Mouse (Mus musculus) limb, embryonic 11.5 days (tissue): ENCODE measurements at regions not wholly inside any gene's neighbourhood (a gene's known extent, or its start where the extent isn't known, plus 50 kb on each side); places are given as distances from the start of the nearest gene placed in this dataset.

Experiments used
- ATAC-seq: fragments of 200-750 bp; cut with Nextera tagmentation; 2 replicates; pipeline ENCODE4 v1.8.0; 2017; ENCODE audit warnings: low read depth; ENCODE audit not compliant: insufficient number of reproducible peaks, low FRiP score, low TSS enrichment
- DNase-seq: peaks from one replicate; pipeline ENCODE4 v3.0.0-alpha.2; 2015; ENCODE audit warnings: low spot score
- H3K27ac ChIP-seq: fragments of 300-500 bp; sonication (generic); replicated peaks from 2 replicates; pipeline ENCODE4 v1.5.1; 2014; ENCODE audit warnings: low read depth, mild to moderate bottlenecking, low read length
- H3K27me3 ChIP-seq: fragments of 300-500 bp; sonication (generic); 2 replicates; pipeline ENCODE4 v1.6.1; 2014; ENCODE audit warnings: mild to moderate bottlenecking, low read length, mixed read lengths; ENCODE audit not compliant: control insufficient read depth, insufficient read depth
- H3K36me3 ChIP-seq: fragments of 300-500 bp; sonication (generic); 2 replicates; pipeline ENCODE4 v1.6.1; 2014; ENCODE audit warnings: mild to moderate bottlenecking, low read length, moderate library complexity, mixed read lengths; ENCODE audit not compliant: control insufficient read depth, insufficient read depth
- H3K4me1 ChIP-seq: fragments of 300-500 bp; sonication (generic); 2 replicates; pipeline ENCODE4 v1.6.1; 2014; ENCODE audit warnings: low read length, mixed read lengths; ENCODE audit not compliant: control insufficient read depth, insufficient read depth
- H3K4me2 ChIP-seq: fragments of 300-500 bp; sonication (generic); 2 replicates; pipeline ENCODE4 v1.6.1; 2014; ENCODE audit warnings: low read depth, mild to moderate bottlenecking, moderate library complexity; ENCODE audit not compliant: severe bottlenecking
- H3K4me3 ChIP-seq: fragments of 300-500 bp; sonication (generic); 2 replicates; pipeline ENCODE4 v1.5.1; 2014; ENCODE audit warnings: low read depth, low read length
- H3K9ac ChIP-seq: fragments of 300-500 bp; sonication (generic); 2 replicates; pipeline ENCODE4 v1.6.1; 2014; ENCODE audit warnings: mild to moderate bottlenecking, low read length
- H3K9me3 ChIP-seq: fragments of 300-500 bp; sonication (generic); 2 replicates; pipeline ENCODE4 v1.6.1; 2016; ENCODE audit warnings: low read length; ENCODE audit not compliant: control insufficient read depth
- WGBS: fragments of 180-500 bp; shearing (Covaris S2); extraction: QIAGEN DNeasy Blood & Tissue Kit; methylation state at CpG from one replicate; pipeline ENCODE4 v1.1.7; 2014; 5-methylcytosine and 5-hydroxymethylcytosine counted together

DNA sequence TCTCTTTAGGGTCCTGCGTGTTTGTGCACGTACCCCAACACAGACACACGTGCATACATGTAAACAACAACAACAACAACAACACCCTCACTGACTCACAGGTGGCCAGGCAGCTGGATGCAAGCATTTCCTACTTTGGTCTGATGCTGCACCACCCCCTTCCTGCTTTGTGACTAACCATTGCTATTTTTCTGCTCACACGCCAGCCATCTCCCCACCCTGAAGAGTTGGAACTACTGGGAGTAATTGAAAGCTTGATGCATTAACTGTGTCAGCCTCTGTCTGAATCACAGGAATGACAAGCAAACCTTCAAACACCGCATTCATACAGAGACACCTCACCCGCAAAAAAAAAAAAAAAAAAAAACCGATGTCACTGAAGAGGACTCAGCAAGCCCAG, 346.5 kb downstream of the Prdm2 start:
- Histone ChIP-seq H3K27ac (no peak overlapping the region), H3K9me3 (no peaks in the 10 kb centered on the region), H3K9ac (no peak overlapping the region), H3K27me3 (no peaks in the 10 kb centered on the region), H3K36me3 (no peaks in the 10 kb centered on the region), H3K4me2 (no peak overlapping the region), H3K4me1 (no peaks in the 10 kb centered on the region), H3K4me3 (no peak overlapping the region)
- 89% methylated on average over 7 of the region's 7 CpGs for WGBS
- no peak for ATAC-seq
- DNase-seq, result no peak

GRCm38 (mm10) chr4:142865593-142865992, 347.2 kb downstream of the Prdm2 start:
- H3K4me3 ChIP-seq, result no peak overlapping the region
- ATAC-seq, result no peak
- no peaks in the 10 kb centered on the region for H3K27me3 ChIP-seq
- H3K36me3 ChIP-seq, result no peaks in the 10 kb centered on the region
- WGBS, result 88% methylated on average over 2 of the region's 2 CpGs
- no peak overlapping the region for H3K4me2 ChIP-seq
- DNase-seq, result no peak
- no peaks in the 10 kb centered on the region for H3K4me1 ChIP-seq
- no peak overlapping the region for H3K27ac ChIP-seq
- no peak overlapping the region for H3K9ac ChIP-seq
- H3K9me3 ChIP-seq, result no peaks in the 10 kb centered on the region

DNA sequence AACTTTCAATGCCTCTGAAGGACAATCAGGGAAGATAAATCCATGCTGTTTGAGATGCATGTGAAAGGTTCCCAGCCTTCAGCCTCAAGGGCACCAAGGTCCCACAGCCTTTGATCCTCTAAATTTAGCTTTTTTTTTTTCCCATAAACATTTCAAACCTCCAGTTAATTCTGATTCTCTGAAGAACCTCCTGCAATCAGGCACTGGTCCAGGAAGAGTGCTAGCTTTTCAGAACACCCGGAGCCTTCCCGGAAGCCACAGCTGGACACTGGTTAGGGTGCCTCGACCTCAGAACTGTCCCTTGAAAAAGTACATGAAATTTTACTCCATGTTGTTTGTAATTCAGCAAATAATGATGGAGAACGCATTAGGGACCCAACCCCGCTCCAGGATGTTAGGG, 348.9 kb downstream of the Prdm2 start:
- no peaks in the 10 kb centered on the region for H3K36me3 ChIP-seq
- H3K9me3 ChIP-seq, result no peaks in the 10 kb centered on the region
- no peaks in the 10 kb centered on the region for H3K27me3 ChIP-seq
- no peak overlapping the region for H3K9ac ChIP-seq
- no peak overlapping the region for H3K4me2 ChIP-seq
- no peak overlapping the region for H3K4me3 ChIP-seq
- 81% methylated on average over 5 of the region's 5 CpGs for WGBS
- ATAC-seq, result no peak
- no peak for DNase-seq
- H3K4me1 ChIP-seq, result no peaks in the 10 kb centered on the region
- H3K27ac ChIP-seq, result no peak overlapping the region

DNA sequence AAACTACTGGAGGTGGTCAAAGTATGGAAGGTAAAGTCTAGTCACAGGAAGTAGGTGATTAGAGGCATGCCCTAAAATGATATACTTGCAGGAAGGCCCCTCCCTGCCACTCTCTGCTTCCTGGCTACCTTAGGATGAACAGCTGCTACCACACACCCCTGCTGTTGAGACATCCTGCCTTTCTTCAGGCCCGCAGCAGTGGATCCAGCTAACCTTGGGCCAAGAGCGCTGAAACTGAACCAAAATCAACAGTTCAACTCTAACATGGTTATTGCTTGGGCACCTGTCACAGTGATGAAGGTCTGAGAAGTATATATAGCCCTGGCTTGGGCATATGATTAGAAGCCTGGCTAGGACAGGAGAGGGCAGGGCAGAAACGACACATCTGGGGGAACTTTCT, 352.4 kb downstream of the Prdm2 start:
- ATAC-seq (no peak), DNase-seq (no peak)
- Histone ChIP-seq H3K4me3 (no peak overlapping the region), H3K9ac (no peak overlapping the region), H3K9me3 (no peaks in the 10 kb centered on the region), H3K4me2 (no peak overlapping the region), H3K36me3 (no peaks in the 10 kb centered on the region), H3K27me3 (no peaks in the 10 kb centered on the region), H3K4me1 (no peaks in the 10 kb centered on the region), H3K27ac (no peak overlapping the region)
- WGBS, result 92% methylated on average over 3 of the region's 3 CpGs

DNA sequence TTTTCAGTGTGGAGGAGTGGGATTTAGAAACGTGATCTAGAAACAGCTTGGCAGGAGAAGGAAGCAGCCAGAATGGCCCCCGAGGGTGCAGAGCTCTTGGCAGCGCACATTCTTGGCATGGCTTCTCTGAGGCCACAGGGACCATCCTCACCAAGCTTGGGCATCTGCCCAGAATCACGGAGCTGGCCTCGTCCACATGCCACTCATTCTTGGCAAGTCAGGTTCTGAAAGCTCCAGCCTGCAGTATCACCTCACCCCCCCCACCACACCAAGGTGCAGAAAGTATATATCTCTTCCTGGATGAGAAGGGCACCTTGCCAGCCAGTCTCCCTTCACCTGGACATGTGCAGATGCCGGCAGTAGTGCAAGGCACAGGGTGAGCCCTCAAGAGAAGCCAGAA, 356.2 kb downstream of the Prdm2 start:
- H3K27ac ChIP-seq, result no peak overlapping the region
- WGBS, result 74% methylated on average over 6 of the region's 6 CpGs
- DNase-seq, result no peak
- no peaks in the 10 kb centered on the region for H3K36me3 ChIP-seq
- ATAC-seq, result no peak
- H3K4me2 ChIP-seq, result no peak overlapping the region
- H3K4me3 ChIP-seq, result no peak overlapping the region
- H3K27me3 ChIP-seq, result no peaks in the 10 kb centered on the region
- H3K9me3 ChIP-seq, result no peaks in the 10 kb centered on the region
- no peak overlapping the region for H3K9ac ChIP-seq
- no peaks in the 10 kb centered on the region for H3K4me1 ChIP-seq

DNA sequence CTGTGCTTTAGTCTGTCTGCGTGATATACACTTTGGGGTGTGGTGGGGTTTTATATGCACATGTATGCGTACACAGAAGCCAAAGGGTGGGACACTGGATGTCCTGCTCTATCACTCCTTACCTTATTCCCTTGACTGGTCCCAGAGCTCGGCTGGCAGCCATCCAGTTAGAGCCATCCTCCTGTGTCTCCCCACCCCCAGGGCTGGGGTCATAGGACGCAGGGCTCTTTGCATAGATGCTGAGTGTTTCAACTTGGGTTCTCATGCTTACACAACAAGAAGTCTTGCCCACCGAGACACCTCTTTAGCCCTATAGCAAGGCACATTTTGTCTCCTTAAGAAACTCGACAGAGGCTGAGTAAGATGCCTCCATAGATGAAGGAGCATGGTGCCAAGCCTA, 357.2 kb downstream of the Prdm2 start:
- 86% methylated on average over 6 of the region's 6 CpGs for WGBS

DNA sequence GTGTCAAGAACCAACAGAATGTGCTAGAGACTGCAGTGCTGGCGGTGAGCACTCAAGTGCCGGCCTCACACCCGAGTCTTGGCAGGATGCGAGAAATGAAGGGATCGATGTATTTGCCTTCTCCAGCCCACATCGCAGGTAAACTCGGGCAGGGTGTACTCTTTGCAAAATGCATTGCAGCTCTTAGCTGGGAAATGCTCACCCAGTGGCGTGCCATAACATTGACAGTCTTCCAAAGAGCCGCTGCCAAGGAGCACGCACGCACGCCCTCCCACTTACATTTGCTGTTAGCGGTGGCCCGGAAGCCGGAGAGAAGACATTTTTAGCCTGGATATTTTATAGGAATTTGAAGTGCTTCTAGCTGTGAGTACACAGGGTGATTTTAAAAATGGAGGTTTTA, 358.9 kb downstream of the Prdm2 start:
- DNase-seq, result no peak
- H3K9me3 ChIP-seq, result no peaks in the 10 kb centered on the region
- no peaks in the 10 kb centered on the region for H3K36me3 ChIP-seq
- no peaks in the 10 kb centered on the region for H3K4me1 ChIP-seq
- no peak overlapping the region for H3K4me2 ChIP-seq
- H3K27ac ChIP-seq, result no peak overlapping the region
- no peak overlapping the region for H3K4me3 ChIP-seq
- no peak overlapping the region for H3K9ac ChIP-seq
- 90% methylated on average over 15 of the region's 15 CpGs for whole genome bisulfite sequencing
- no peak for ATAC-seq
- H3K27me3 ChIP-seq, result no peaks in the 10 kb centered on the region

More for the DNA sequence above, 357.2 kb downstream of the Prdm2 start:
- no peak overlapping the region for H3K4me3 ChIP-seq
- no peaks in the 10 kb centered on the region for H3K27me3 ChIP-seq
- no peaks in the 10 kb centered on the region for H3K36me3 ChIP-seq
- H3K4me1 ChIP-seq, result no peaks in the 10 kb centered on the region
- H3K4me2 ChIP-seq, result no peak overlapping the region
- ATAC-seq, result no peak
- no peak overlapping the region for H3K9ac ChIP-seq
- H3K9me3 ChIP-seq, result no peaks in the 10 kb centered on the region
- no peak overlapping the region for H3K27ac ChIP-seq
- DNase-seq, result no peak

- ATAC-seq, result no peak
- no peak for DNase-seq
- no peak overlapping the region for H3K4me3 ChIP-seq
- H3K4me2 ChIP-seq, result no peak overlapping the region
- 92% methylated on average over 6 of the region's 6 CpGs for WGBS
- H3K4me1 ChIP-seq, result no peaks in the 10 kb centered on the region
- H3K36me3 ChIP-seq, result no peaks in the 10 kb centered on the region
- no peaks in the 10 kb centered on the region for H3K27me3 ChIP-seq
- no peak overlapping the region for H3K27ac ChIP-seq
- H3K9me3 ChIP-seq, result no peaks in the 10 kb centered on the region
- no peak overlapping the region for H3K9ac ChIP-seq
Observed at GRCm38 (mm10) chr4:142845066-142845696, 367.6 kb downstream of the Prdm2 start.

- Histone ChIP-seq H3K4me3 (no peak overlapping the region), H3K27ac (no peak overlapping the region), H3K4me1 (no peaks in the 10 kb centered on the region), H3K9me3 (no peaks in the 10 kb centered on the region), H3K27me3 (no peaks in the 10 kb centered on the region), H3K36me3 (no peaks in the 10 kb centered on the region), H3K4me2 (no peak overlapping the region), H3K9ac (no peak overlapping the region)
- 27% methylated on average over 4 of the region's 4 CpGs for WGBS
- DNase-seq, result no peak
- no peak for ATAC-seq
Observed at GRCm38 (mm10) chr4:142839540-142839939, 373.3 kb downstream of the Prdm2 start.
